Mouse (Mus musculus) mouse embryonic stem cell (cell line): ENCODE measurements around the gene Lrba.

Experiments
- in situ Hi-C, 2 experiments: fragments of 300-500 bp; cut with MboI; formaldehyde crosslinking; loops; 1 replicate in 1 of 2; 3 replicates in 1 of 2; pipeline ENCODE4 v1.14.3; 2019 to 2020; ENCODE audit warnings: low sequenced_read_pairs in 2 of 2, low pct_unique_long_range_greater_than_20kb in 1 of 2, mixed read lengths in 1 of 2; ENCODE audit not compliant: unreplicated experiment in 1 of 2

Lrba gene

GRCm38 (mm10) chr3:86546471-86547250 lies 322.2 kb downstream of the Lrba start:
- in situ Hi-C loops = no loop called here

DNA sequence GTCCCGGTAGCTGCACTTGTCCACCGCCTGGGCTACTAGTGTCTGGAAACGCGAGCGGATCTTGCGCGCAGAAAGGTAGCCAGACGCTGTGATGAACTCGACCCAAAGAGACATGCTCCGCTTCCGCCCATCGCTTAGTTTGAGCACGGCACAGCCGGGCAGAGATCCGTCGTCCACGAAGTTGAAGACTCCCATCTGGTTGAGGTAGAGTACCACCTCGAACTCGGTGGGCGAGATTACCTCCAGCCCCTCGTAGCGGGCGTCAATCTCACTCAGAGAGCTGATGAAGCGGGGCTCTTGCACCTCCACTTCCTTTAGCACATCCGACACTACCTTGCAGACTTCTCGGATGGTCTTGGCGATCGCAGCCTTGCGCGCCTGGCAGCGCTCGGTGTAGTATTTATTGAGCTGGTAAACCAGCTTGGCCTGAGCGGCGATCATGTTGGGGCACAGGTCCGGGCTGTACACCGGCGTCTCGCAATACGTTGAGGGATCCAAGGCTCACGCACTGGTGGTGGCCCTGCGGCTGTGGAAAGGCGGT lies 322.8 kb downstream of the Lrba start:
- in situ Hi-C loops = no loop called here

DNA sequence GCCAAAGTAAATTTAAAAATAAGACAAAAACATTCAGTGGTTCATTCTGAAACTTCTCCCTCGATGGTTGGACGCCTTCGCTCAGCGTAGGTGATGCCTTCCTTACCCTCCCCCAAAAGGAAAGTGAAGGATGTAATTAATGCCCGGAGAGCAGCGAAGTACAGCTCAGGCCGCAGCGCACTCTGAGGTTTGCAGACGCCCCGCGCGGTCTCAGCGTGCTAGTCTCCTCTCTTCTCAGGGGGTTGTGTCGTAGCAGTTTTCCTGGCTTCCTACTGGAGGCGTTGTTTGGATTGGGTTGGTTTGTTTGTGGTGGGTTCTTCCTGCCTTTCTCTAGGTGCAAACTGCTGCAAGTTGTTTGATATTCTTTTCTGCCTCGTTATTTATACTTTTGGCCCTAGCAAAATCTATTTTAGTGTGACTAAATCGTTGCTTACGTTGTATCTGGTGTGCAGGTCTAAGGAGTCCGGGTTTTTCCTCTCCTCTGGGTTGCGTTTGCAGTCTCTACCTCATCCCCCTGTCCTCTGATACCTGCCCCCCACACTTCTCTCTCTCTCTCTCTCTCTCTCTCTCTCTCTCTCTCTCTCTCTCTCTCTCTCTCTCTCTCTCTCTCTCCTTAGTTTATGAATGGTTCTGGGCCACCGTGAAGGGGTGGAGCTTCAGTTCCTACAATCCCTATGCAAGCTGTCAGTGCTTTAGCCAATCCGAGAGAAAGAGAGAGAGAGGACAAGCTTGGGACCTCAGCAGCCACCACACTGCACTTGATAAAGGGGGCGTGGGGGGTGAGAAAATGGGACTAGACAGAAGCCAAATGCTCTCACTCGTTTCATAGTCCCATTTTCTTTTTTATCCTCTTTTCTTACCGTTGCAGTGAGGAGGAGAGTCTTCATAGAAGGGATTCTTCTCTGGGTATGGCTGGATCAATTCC lies 323.9 kb downstream of the Lrba start, which contains the start of gene Mab21l2:
TSS of gene Mab21l2 (minus strand) at position 539 of the 925 bp plus-strand sequence.
- in situ Hi-C loops = no loop called here

DNA sequence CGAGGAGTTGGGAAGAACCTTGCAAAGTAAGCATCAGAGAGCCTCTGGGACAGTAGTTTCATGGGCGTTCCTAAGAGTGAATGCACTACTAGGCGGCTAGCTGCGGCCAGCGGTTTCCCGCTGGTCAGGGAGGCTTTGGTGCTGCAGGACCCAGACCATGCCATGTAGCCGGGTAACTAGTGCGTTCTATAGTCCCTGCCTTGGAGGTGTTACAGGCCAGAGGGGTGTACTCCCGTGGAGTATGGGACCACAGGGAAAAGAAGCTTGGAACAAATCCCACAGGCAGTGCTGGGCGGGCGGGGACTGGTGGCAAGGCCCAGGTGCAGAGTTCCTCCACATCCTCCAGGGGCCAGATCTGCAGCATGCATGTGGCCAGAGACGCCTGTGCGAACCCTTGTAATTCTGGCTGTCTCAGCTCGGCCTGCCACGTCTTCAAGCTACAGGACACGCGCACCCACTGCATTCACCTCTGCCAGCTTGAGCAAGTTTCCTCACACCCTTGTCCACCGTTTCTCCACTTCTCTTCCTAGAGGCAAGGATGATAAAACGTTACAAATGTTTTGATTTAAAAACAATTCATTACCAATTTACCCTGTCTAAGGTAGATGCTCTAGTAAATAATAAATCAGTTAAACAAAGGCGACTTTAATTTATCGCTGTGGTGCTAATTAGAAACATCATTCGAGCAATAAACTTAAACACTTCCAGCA lies 326.0 kb downstream of the Lrba start:
- in situ Hi-C loops = no loop called here

DNA sequence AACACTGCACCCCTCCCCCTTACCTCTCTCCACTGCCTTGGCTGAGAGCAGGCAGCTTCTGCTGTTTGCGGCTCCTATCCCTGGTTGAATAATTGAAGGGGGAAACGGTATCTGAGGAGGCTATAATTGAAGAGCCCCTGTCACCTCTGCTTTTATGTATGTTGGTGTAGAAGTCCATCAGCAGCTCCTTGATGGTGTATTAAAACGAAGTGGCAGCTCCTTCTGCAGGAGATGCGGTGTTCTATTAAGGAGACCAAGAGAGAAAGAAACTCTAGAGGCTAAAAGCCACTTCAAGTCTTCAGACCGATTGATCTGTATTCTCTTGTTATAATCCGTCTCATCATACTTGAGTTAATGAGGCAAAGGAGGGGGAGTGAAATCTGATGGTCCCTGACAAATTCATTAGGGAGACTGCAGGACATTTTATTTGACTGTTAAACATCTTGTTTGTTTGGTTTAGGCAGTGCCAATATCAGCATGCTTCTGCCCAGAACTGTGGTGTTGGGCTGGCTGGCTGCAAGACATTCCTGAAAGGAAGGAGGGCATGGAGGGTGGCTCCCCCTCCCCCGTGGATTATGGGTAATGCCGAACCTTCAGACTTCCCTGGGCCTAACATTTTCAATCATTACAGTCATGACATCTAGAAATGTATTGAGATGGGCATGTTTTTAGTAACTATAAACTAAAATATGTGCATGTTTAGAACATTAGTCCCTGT lies 326.7 kb downstream of the Lrba start:
- in situ Hi-C loops = no loop called here

- in situ Hi-C loops = no loop called here
Measured at GRCm38 (mm10) chr3:86552170-86552569, 327.7 kb downstream of the Lrba start.

DNA sequence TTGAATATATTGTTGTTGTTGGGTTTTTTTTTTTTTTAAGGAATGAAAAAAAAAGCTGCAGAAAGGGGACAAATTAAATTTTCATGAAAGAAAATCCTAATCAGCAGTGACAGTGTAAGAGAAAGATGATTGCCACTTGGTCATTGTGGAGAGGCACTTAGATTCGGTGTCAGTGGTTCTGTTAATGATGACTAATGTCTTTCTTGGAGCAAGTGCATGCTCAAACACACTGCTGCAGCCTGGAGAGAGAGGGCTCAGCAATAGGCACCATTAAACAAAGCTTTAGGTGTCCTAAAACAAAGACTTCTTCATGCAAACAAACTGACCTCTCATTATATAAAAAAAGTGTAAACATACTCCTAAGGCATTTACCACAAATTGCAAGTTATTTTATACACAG lies 334.5 kb downstream of the Lrba start:
- in situ Hi-C loops = no loop called here

DNA sequence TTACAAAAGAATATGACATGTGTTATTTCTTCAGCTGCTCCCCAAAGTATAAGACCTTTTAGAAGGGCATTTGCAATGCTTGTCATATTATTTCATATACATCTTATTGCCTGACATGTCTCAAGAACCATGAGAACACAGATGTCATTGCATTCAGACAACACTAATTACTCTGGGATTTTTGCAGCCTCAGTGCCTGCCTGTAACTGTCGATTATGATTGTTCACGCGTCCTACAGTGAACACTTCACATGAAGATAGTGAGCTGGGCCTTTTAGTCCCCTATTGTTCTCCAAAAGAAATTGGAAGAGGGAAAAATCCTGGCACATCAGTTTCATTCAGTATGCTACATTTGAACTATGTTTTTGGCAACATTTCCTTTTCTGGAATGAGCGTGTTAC lies 335.2 kb downstream of the Lrba start:
- in situ Hi-C loops = no loop called here

GRCm38 (mm10) chr3:86560281-86561022 lies 336.0 kb downstream of the Lrba start:
- in situ Hi-C loops = no loop called here

DNA sequence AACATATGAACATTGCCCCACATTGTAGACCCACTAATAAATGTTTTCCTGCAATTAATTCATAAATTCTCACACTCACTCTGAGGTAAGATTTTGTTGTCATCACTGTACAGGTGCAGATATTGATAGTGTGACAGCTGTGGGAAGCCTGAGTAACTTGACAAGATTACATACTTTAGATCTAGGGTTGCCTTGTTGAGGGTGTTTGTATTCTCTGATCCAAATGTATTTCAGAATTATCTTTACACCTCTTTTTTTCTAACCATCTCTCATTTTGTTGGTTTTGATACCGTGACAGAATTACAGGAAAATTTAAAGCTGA lies 336.5 kb downstream of the Lrba start:
- in situ Hi-C loops = no loop called here

DNA sequence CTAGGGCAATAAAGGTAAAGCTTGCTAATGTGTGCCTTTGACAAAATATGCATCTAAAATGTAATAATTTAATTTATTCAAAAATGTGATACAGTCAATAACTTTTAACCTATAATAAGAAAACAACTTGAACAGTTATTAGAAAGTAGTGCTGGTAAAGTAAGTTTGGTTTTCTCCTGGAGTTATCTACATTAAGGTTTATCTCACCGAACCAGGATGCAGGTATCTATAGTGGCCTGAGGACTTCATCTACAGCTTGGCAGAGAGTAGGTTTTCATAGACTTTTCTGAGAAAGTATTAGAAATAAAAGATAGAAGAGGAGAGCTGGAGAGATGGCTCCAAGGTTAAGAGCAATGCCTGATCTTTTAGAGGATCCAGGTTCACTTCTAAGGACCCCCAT lies 336.9 kb downstream of the Lrba start:
- in situ Hi-C loops = no loop called here

GRCm38 (mm10) chr3:86567312-86567711 lies 342.8 kb downstream of the Lrba start:
- in situ Hi-C loops = no loop called here

GRCm38 (mm10) chr3:86571518-86571917 lies 347.0 kb downstream of the Lrba start:
- in situ Hi-C loops = no loop called here

DNA sequence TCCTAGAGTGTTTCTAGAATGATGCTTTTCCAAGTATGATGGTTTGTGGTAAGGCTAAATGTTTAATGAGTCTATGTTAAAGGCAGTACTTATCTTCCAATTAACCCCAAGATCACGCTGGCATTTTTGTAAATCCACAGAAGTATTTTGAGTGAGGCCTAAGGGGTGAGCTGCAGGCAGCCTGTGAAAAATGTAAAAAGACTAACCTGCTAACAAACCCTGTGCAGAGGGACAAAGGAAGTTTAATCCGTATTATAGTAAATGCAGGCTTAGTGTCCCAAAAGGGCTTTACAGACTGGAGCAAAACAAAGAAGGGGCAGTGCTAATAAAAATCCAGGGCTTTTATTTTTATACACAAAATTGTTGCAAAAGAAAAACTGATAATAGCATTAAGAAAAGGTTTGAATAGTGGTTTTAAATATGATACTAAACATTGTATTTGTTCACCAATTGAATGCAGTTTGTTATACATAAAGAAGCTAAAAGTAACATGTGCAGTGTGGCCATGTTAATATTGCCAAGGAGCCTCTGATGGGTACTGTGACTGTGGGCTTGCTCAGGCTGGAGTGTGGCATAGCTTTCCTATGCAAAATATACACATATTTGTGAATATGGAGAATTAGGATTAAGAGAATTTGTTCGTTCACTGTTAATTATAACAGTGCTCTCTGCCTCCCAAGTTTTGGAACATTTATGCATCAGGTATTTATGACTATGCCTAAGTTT lies 348.2 kb downstream of the Lrba start:
- in situ Hi-C loops = no loop called here

GRCm38 (mm10) chr3:86575312-86575711 lies 350.8 kb downstream of the Lrba start:
- in situ Hi-C loops = no loop called here

DNA sequence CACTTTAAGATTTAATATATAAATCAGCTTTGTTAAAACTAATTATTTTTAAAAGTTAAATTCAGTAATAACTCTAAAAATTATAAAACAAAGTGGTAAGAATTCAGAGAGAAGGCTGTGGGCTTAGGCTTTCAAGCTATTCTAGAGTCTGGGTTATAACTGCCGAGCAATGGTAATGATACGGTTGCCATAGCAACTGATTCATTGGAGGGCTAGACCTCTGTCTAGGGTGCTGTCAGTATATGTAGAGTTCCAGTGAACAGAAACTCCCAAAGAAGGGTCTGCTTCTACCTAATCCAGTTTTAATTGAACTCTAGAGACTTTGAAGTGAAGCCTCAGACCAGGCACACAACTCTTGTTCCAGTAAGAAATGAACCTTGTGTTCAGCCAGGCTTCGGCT lies 377.8 kb downstream of the Lrba start:
- in situ Hi-C loops = no loop called here

DNA sequence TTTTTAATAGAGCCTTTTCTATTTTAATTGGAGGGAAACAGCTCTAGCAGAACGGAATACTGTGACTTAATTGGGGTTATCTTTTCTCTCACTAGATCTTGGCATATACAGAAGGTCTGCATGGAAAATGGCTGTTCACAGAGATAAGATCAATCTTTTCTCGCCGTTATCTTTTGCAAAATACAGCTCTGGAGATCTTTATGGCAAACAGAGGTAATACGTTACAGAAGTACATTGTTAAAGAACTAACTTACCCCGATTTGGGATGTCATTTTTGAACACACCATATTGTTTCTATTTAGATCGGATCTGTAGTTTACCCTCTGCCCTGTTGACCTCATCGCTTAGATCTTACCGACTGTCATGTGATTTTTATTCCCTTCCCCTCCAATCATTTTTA lies 381.3 kb downstream of the Lrba start:
- in situ Hi-C loops = no loop called here
